ENCODE assay signal across 16 mouse cellular contexts in genomic region chr16:33467451-33467850, GRCm38 (mm10). TPM values are rescaled to one million over a fixed set of nuclear protein-coding genes. Genes with fewer than 3 reads are reported as not detected.
DNase-seq lines count a peak whose midpoint lies in the region; ATAC-seq and TF ChIP-seq lines count a peak whose summit lies in the region.
"Had no signal": no experiment of that assay in that cellular context is flagged by ENCODE, and none has a peak within 500 bp of the region (broad histone marks: within the 10 kb centered on the region; RNA-seq: fewer than 3 reads in every experiment).

No protein-coding gene starts in this region.

- no peak overlapping the region for H3K4me2 ChIP-seq in forebrain, embryonic 13.5 days
- H3K4me2 ChIP-seq in forebrain, postnatal 0 days (ENCODE audit: low read depth), result no peak overlapping the region
- H3K4me2 ChIP-seq: hindbrain, embryonic 12.5 days; limb, embryonic 13.5 days; midbrain, embryonic 11.5 days had no signal

- peaks cover 17% of the 10 kb centered on the region for H3K36me3 ChIP-seq in forebrain, embryonic 13.5 days (ENCODE audit: poor library complexity, severe bottlenecking)
- H3K36me3 ChIP-seq in forebrain, postnatal 0 days (ENCODE audit: insufficient read depth), result peaks cover 5% of the 10 kb centered on the region; the same call in 1 of the 2 replicates
- peaks cover 61% of the 10 kb centered on the region for H3K36me3 ChIP-seq in megakaryocyte, embryonic 14.5 days (replicated peaks; ENCODE audit: low read length)
- no peaks in the 10 kb centered on the region for H3K36me3 ChIP-seq in kidney, adult 2 months (ENCODE audit: control insufficient read depth, insufficient read depth, low read length)

- TF ChIP-seq CTCF in forebrain, postnatal 0 days (IDR thresholded peaks at IDR 0.05; ENCODE audit: low read depth), result no peak
- no peak for TF ChIP-seq CTCF in kidney, adult 2 months (conservative IDR thresholded peaks at IDR 0.05; ENCODE audit: insufficient read depth, insufficient read length, low read depth, low read length)

- H3K9ac ChIP-seq in forebrain, embryonic 13.5 days, result no peak overlapping the region
- no peak overlapping the region for H3K9ac ChIP-seq in forebrain, postnatal 0 days
- H3K9ac ChIP-seq: hindbrain, embryonic 12.5 days; limb, embryonic 13.5 days; liver, postnatal 0 days had no signal

- 0 out of 2 replicates have a peak overlapping the region, but pooled peaks have one; percentile 31 for H3K27ac ChIP-seq in forebrain, embryonic 13.5 days
- no peak overlapping the region for H3K27ac ChIP-seq in forebrain, postnatal 0 days (ENCODE audit: low read depth, low read length)
- H3K27ac ChIP-seq in kidney, adult 2 months (ENCODE audit: insufficient read depth, low read depth, low read length), result no peak overlapping the region
- H3K27ac ChIP-seq: hindbrain, embryonic 12.5 days; limb, embryonic 13.5 days had no signal

- no peaks in the 10 kb centered on the region for H3K9me3 ChIP-seq in forebrain, embryonic 13.5 days (replicated peaks)
- H3K9me3 ChIP-seq in forebrain, postnatal 0 days (ENCODE audit: low read length), result no peaks in the 10 kb centered on the region
- no peaks in the 10 kb centered on the region for H3K9me3 ChIP-seq in megakaryocyte, embryonic 14.5 days
- H3K9me3 ChIP-seq: hindbrain, embryonic 12.5 days; limb, embryonic 13.5 days had no signal

- intact Hi-C loops in left cerebral cortex, postnatal 36 days (cut with DNase I), result no loop called here

- DNase-seq in forebrain, postnatal 0 days, result no peak
- DNase-seq in kidney, adult 2 months, result peak; percentile 77
- peak; percentile 6 to 7 for DNase-seq in kidney, postnatal 4 days
- no peak for DNase-seq in thymus, postnatal 14 days
- DNase-seq in left cerebral cortex, postnatal 36 days (ENCODE audit: low spot score in 2 of 2), result no peak
- DNase-seq: cerebellum, postnatal 25 days; gastrocnemius, postnatal 25 days; liver, postnatal 0 days had no signal

- no peak overlapping the region for H3K4me3 ChIP-seq in forebrain, embryonic 13.5 days
- no peak overlapping the region for H3K4me3 ChIP-seq in forebrain, postnatal 0 days (ENCODE audit: low read depth, low read length)
- H3K4me3 ChIP-seq in megakaryocyte, embryonic 14.5 days (replicated peaks), result peak overlapping the region; percentile 82
- no peak overlapping the region for H3K4me3 ChIP-seq in kidney, adult 2 months (ENCODE audit: insufficient read depth, low read depth, low read length)
- H3K4me3 ChIP-seq: hindbrain, embryonic 12.5 days; limb, embryonic 13.5 days had no signal

- WGBS in forebrain, embryonic 13.5 days, result 75% methylated on average over 6 of the region's 6 CpGs
- 67% methylated on average over 6 of the region's 6 CpGs for WGBS in forebrain, postnatal 0 days
- WGBS in kidney, adult 2 months, result 35% methylated on average over 6 of the region's 6 CpGs

- no peaks in the 10 kb centered on the region for H3K27me3 ChIP-seq in forebrain, embryonic 13.5 days
- no peaks in the 10 kb centered on the region for H3K27me3 ChIP-seq in forebrain, postnatal 0 days (ENCODE audit: insufficient read depth, low read length)
- no peaks in the 10 kb centered on the region for H3K27me3 ChIP-seq in megakaryocyte, embryonic 14.5 days (replicated peaks)
- H3K27me3 ChIP-seq in kidney, adult 2 months (replicated peaks; ENCODE audit: control insufficient read depth, insufficient read depth, low read length), result no peaks in the 10 kb centered on the region
- H3K27me3 ChIP-seq: hindbrain, embryonic 12.5 days; limb, embryonic 13.5 days had no signal

- peaks cover 27% of the 10 kb centered on the region for H3K4me1 ChIP-seq in forebrain, embryonic 13.5 days
- peaks cover 8% of the 10 kb centered on the region for H3K4me1 ChIP-seq in forebrain, postnatal 0 days (ENCODE audit: insufficient read depth)
- peaks cover 59% of the 10 kb centered on the region for H3K4me1 ChIP-seq in megakaryocyte, embryonic 14.5 days
- no peaks in the 10 kb centered on the region; the same call in 1 of the 2 replicates for H3K4me1 ChIP-seq in kidney, adult 2 months (ENCODE audit: control insufficient read depth, insufficient read depth, low read length)
- H3K4me1 ChIP-seq: limb, embryonic 13.5 days had no signal

- no peak for ATAC-seq in forebrain, embryonic 13.5 days
- ATAC-seq in forebrain, postnatal 0 days, result no peak
- ATAC-seq in megakaryocyte, adult 5-6 weeks (ENCODE audit: poor library complexity, severe bottlenecking), result no peak
- ATAC-seq: activated CD4-positive, CD25-positive, alpha-beta regulatory T cell, adult 4 months; intestine, embryonic 16.5 days; liver, postnatal 0 days had no signal

- no peak for TF ChIP-seq POLR2A in kidney, adult 2 months (IDR thresholded peaks at IDR 0.05; ENCODE audit: low read depth, low read length)

RNA-seq across cellular contexts. Expression of gene Slc12a8, which starts 49.7 kb away (rescaled TPM):
- polyA plus RNA-seq in forebrain, embryonic 13.5 days (2015; fragmentation: Nextera tagmentation; extraction: Ambion mirVana), result 0.67 and 0.92 TPM in 2 replicates
- total RNA-seq in forebrain, postnatal 0 days (2014; rRNA removed), result 1.1 and 2.1 TPM in 2 replicates
- 1.1 and 1.4 TPM in 2 replicates for polyA plus RNA-seq in forebrain, postnatal 0 days (2015; fragmentation: Nextera tagmentation; extraction: Ambion mirVana)
- not detected in 2 replicates for polyA plus RNA-seq in megakaryocyte, embryonic 14.5 days (2012; ENCODE audit: insufficient read depth, low replicate concordance)
- total RNA-seq in megakaryocyte, adult 5-6 weeks (2015), result not detected in 2 replicates
- total RNA-seq in megakaryocyte, adult 5-6 weeks (2017), result not detected in 2 replicates
- polyA plus RNA-seq in kidney, adult 2 months (2012; rRNA removed), result 0.50 and 0.88 TPM in 2 replicates
- total RNA-seq in left cerebral cortex, postnatal 36 days (2021), result under 1 TPM; 0.69 to 0.91 TPM

Comparison
In these comparisons a context has a peak if more than half of its experiments do, and no peak if none do; other contexts are left out.
1. DNase-seq: peak in kidney, adult 2 months (single experiment) and kidney, postnatal 4 days (2 of 2); none in forebrain, postnatal 0 days (single experiment), thymus, postnatal 14 days (single experiment) and left cerebral cortex, postnatal 36 days (0 of 2).